Mouse (Mus musculus) R1 (cell line): ENCODE results near the gene Cdc42bpg.

ENCODE experiments used
- DNase-seq: peaks from one replicate; pipeline ENCODE4 v3.0.0-alpha.2; 2018; ENCODE audit warnings: low read depth, low spot score

The Cdc42bpg gene

DNA sequence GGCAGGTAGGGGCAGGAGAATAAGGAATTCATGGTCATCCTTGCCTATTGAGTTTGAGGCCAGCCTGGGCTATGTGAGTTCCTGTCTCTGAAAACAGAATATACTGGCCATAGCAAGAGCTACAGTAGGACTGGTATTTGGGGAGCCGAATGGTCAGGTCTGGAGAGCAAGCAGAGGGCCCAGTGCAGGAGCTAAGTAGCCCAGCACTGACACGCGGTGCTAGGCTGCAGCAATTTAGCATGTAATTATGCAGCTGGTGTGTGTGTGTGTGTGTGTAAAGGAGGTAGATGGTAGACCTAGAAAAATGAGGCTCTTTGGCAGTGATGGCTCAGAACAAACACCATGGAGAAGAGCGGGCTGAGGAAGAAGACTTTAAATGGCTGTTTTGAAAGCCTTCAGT, 41.4 kb downstream of the Cdc42bpg start:
- no peak for DNase-seq

DNA sequence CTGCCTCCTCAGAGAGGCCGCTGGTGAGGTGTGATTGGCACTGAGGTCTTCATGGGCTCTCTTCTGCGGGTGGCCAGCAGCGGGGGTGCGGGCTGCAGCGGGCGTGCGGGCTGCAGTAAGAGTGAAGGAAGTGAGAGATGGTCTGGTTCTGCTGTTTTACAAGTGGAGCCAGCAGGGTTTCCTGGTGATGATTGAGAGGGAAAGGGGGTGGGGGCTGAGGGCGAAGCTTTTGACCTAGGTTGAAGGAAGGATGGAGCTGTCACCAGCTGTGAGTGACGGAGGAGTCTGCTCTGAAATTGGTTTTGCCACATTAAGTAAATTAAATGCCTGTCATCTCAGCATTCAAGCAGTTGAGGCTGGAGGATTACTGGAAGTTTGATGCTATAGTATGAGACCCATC, 42.5 kb downstream of the Cdc42bpg start:
- no peak for DNase-seq

- DNase-seq: no peak
Observed at GRCm38 (mm10) chr19:6349215-6349983, 43.1 kb downstream of the Cdc42bpg start.

GRCm38 (mm10) chr19:6351431-6352106, 45.3 kb downstream of the Cdc42bpg start:
- DNase-seq: no peak

DNA sequence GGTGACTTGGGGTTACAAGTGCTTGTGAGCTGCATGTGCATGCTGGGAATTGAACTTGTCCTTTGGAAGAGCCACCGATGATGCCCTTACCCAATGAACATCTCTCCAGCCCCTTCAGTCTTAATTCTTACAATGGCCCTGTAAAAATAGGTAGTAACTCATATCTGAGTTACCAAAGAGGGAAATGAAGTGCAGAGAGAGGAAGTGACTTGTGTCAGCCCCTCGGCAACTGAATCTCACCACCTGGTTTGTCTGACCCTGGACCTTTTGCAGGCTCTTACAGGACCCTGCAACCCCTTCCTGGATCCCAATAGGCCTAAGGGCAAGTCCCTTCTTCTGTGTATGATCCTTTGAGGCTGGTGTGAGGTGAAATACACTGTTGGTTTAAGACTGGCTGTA, 45.9 kb downstream of the Cdc42bpg start:
- DNase-seq: no peak

GRCm38 (mm10) chr19:6354030-6354429, 47.8 kb downstream of the Cdc42bpg start:
- no peak for DNase-seq

DNA sequence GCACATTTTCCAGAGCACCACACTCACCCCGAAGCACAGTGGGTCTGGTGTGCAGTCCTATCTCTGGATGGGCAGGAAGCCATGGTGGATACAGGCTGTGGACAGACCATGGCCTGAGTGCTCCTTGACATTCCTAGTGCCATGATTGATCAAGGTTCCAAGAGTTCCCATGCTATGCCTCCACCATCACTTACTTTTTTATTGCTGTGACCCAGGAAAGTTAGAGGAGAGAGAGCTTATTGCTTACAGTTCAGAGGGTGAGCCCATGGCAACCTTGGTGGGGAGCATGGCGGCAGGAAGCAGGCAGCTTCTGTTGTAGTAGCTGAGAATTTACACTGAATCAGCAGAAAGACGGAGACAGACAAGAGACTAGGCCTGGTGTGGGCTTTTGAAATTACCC, 55.0 kb downstream of the Cdc42bpg start:
- no peak for DNase-seq

GRCm38 (mm10) chr19:6363091-6363410, 56.8 kb downstream of the Cdc42bpg start:
- no peak for DNase-seq

GRCm38 (mm10) chr19:6363411-6364240, 57.4 kb downstream of the Cdc42bpg start, which contains the start of gene Sf1:
Gene Sf1, plus strand, starts transcription at chr19:6363690.
- peak; percentile 100 for DNase-seq

DNA sequence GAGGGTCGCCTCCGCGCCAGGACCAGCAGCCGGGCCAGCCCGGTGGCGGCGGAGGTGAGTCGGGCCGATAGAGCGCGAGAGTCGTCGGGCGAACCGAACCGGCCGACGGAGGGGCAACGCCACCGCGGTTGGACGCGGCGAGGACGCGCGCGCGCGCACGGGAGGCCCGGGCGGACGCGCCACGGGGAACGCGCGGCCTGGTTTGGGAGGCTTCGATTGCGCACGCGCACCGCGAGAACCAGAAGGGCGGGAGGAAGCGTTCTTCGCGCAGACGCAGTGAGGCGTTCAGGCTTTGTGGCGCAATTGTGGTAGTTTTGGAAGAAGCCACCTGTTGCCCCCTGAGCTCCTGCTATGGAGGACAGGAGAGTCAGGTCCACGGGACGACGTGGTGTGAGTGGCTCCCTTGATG, 58.1 kb downstream of the Cdc42bpg start:
- peak; percentile 93 for DNase-seq

DNA sequence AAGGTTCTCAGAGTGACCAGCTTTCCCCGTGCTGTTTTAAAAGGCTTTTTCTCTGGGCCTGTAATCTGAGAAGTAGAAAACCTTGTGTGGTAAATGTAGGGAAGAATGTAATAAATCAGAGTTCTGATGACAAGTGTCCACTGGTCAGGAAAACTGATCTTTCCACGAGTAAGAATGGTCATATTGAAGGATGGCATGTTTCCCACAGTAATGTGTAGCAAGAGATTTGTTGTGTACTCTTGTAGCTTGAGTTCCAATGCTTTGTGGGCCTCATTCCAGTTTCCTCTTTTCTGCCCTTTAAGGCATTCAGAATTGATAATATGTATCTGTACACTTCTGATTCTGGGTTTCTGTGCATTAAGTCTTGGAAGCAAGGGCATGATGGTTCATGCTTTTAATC, 58.6 kb downstream of the Cdc42bpg start:
- no peak for DNase-seq

- DNase-seq: no peak
Observed at GRCm38 (mm10) chr19:6370175-6370574, 63.9 kb downstream of the Cdc42bpg start.

- no peak for DNase-seq
Observed at GRCm38 (mm10) chr19:6372433-6372832, 66.2 kb downstream of the Cdc42bpg start.

GRCm38 (mm10) chr19:6373539-6374400, 67.5 kb downstream of the Cdc42bpg start:
- DNase-seq: peak; percentile 79

DNA sequence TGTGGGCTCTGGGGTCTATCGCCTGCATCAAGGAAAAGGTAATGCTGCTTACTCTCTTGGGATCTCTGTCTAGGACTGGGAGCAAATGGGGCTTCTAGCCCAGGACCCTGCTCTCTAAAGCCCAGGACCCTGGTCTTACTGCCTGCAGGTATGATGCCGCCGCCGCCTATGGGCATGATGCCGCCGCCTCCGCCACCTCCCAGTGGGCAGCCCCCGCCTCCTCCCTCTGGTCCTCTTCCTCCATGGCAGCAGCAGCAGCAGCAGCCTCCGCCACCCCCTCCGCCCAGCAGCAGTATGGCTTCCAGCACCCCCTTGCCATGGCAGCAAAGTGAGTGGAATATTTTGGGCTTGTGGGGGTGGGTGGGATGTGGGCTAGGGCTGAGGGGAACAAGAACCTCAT, 68.3 kb downstream of the Cdc42bpg start:
- DNase-seq: no peak
